Mouse (Mus musculus): Measurements from ENCODE around the gene Kcnip4. TPM values are rescaled to one million over a fixed set of nuclear protein-coding genes. Genes with fewer than 3 reads are reported as not detected.

Gene Kcnip4
- total and polyA plus RNA-seq, 2 experiments from 2014 or later: 22.6 to 30.1 TPM

- 0 out of 2 replicates have a peak, but pooled peaks cover 3% of the 10 kb centered on the region for H3K4me1 ChIP-seq (ENCODE audit: insufficient read depth, low read length)
- ATAC-seq (ENCODE audit: low FRiP score) (no peak), DNase-seq (ENCODE audit: low spot score) (no peak)
- WGBS: 93% methylated on average over 6 of the region's 6 CpGs
- no peaks in the 10 kb centered on the region for H3K9me3 ChIP-seq (ENCODE audit: low read length)
- no peak for TF ChIP-seq CTCF (IDR thresholded peaks at IDR 0.05)
- H3K4me3 ChIP-seq (ENCODE audit: low read depth, low read length): no peak overlapping the region
- H3K4me2 ChIP-seq (ENCODE audit: low read depth, low read length, poor library complexity, severe bottlenecking): no peak overlapping the region
- H3K27ac ChIP-seq (ENCODE audit: low read depth, low read length): no peak overlapping the region
- H3K9ac ChIP-seq (replicated peaks; ENCODE audit: low read length, poor library complexity, severe bottlenecking): no peak overlapping the region
- H3K36me3 ChIP-seq (ENCODE audit: insufficient read depth, low read length): no peaks in the 10 kb centered on the region
- H3K27me3 ChIP-seq (ENCODE audit: insufficient read depth, low read length): no peaks in the 10 kb centered on the region
Observed at GRCm38 (mm10) chr5:49241708-49242107, 283.0 kb downstream of the Kcnip4 start.

DNA sequence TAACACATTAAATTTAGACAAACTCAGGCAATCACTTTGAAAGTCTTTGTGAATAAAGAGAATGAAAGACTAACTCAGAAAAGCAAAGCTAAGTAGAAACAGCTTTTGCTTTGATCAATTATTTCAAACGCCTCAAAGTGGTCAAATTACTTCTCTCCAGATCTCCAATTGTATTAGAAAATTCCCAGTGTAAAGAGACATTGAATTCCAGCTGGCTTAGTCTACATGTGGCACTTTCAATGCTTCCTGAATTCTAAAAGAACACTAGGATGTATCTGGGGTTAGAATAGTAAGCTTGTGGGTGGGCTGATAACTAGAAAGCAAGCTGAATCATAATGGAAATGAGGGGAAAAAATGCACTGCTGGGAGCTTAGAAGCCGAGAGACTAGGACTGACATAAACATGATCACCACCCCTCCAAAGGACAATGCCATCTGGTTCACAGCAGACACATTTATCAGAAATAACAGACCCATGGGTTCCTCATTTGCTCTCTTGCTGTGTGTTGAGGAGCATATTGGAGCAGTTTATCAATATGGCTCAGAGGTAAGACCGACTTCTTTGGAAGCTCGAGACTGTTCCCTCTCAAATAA, 323.4 kb downstream of the Kcnip4 start:
- Histone ChIP-seq H3K4me2 (ENCODE audit: low read depth, low read length, poor library complexity, severe bottlenecking) (no peak overlapping the region), H3K27me3 (ENCODE audit: insufficient read depth, low read length) (no peaks in the 10 kb centered on the region), H3K4me3 (ENCODE audit: low read depth, low read length) (no peak overlapping the region), H3K9ac (replicated peaks; ENCODE audit: low read length, poor library complexity, severe bottlenecking) (no peak overlapping the region), H3K9me3 (ENCODE audit: low read length) (no peaks in the 10 kb centered on the region), H3K4me1 (ENCODE audit: insufficient read depth, low read length) (no peaks in the 10 kb centered on the region), H3K27ac (ENCODE audit: low read depth, low read length) (no peak overlapping the region), H3K36me3 (ENCODE audit: insufficient read depth, low read length) (no peaks in the 10 kb centered on the region)
- no peak for DNase-seq (ENCODE audit: low spot score)
- no peak for TF ChIP-seq CTCF (IDR thresholded peaks at IDR 0.05)
- WGBS: 37% methylated on average over 4 of the region's 4 CpGs
- no peak for ATAC-seq (ENCODE audit: low FRiP score)

DNA sequence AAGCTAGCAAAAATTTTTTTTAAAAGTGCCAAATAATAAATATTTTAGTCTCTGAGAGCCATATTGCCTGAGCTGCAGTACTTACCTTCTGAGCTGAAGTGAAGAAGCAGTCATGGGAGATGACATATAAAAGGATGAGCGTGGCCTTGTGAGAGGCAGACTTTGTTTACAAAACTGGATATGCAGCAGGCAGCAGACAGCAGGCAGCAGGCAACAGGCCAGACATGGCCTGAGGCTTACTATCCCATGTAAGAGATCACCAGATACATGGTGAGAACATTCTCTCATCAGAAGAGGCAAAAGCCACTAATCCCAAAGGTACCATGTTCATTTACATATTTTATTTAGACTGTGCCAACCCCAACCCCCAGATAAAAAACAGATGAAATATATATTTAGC, 336.5 kb downstream of the Kcnip4 start:
- Histone ChIP-seq H3K27me3 (ENCODE audit: insufficient read depth, low read length) (no peaks in the 10 kb centered on the region), H3K27ac (ENCODE audit: low read depth, low read length) (no peak overlapping the region), H3K4me3 (ENCODE audit: low read depth, low read length) (no peak overlapping the region), H3K4me2 (ENCODE audit: low read depth, low read length, poor library complexity, severe bottlenecking) (no peak overlapping the region), H3K9me3 (ENCODE audit: low read length) (no peaks in the 10 kb centered on the region), H3K9ac (replicated peaks; ENCODE audit: low read length, poor library complexity, severe bottlenecking) (no peak overlapping the region), H3K4me1 (ENCODE audit: insufficient read depth, low read length) (no peaks in the 10 kb centered on the region), H3K36me3 (ENCODE audit: insufficient read depth, low read length) (no peaks in the 10 kb centered on the region)
- ATAC-seq (ENCODE audit: low FRiP score): no peak
- 66% methylated on average over 1 of the region's 1 CpGs for WGBS
- no peak for DNase-seq (ENCODE audit: low spot score)
- TF ChIP-seq CTCF (IDR thresholded peaks at IDR 0.05): no peak

- WGBS: 58% methylated on average over 2 of the region's 2 CpGs
- H3K4me3 ChIP-seq (ENCODE audit: low read depth, low read length): no peak overlapping the region
- DNase-seq (ENCODE audit: low spot score) (peak; percentile 76), ATAC-seq (ENCODE audit: low FRiP score) (no peak)
- H3K4me1 ChIP-seq (ENCODE audit: insufficient read depth, low read length): no peaks in the 10 kb centered on the region
- H3K9ac ChIP-seq (replicated peaks; ENCODE audit: low read length, poor library complexity, severe bottlenecking): no peak overlapping the region
- no peak overlapping the region for H3K27ac ChIP-seq (ENCODE audit: low read depth, low read length)
- H3K27me3 ChIP-seq (ENCODE audit: insufficient read depth, low read length): no peaks in the 10 kb centered on the region
- TF ChIP-seq CTCF (IDR thresholded peaks at IDR 0.05): no peak
- no peaks in the 10 kb centered on the region for H3K9me3 ChIP-seq (ENCODE audit: low read length)
- no peak overlapping the region for H3K4me2 ChIP-seq (ENCODE audit: low read depth, low read length, poor library complexity, severe bottlenecking)
- H3K36me3 ChIP-seq (ENCODE audit: insufficient read depth, low read length): no peaks in the 10 kb centered on the region
Observed at GRCm38 (mm10) chr5:49150116-49150811, 374.4 kb downstream of the Kcnip4 start.

GRCm38 (mm10) chr5:49149684-49150083, 375.0 kb downstream of the Kcnip4 start:
- no peaks in the 10 kb centered on the region for H3K9me3 ChIP-seq (ENCODE audit: low read length)
- no peak for TF ChIP-seq CTCF (IDR thresholded peaks at IDR 0.05)
- H3K4me2 ChIP-seq (ENCODE audit: low read depth, low read length, poor library complexity, severe bottlenecking): no peak overlapping the region
- WGBS: 87% methylated on average over 2 of the region's 2 CpGs
- H3K27ac ChIP-seq (ENCODE audit: low read depth, low read length): no peak overlapping the region
- no peaks in the 10 kb centered on the region for H3K27me3 ChIP-seq (ENCODE audit: insufficient read depth, low read length)
- H3K9ac ChIP-seq (replicated peaks; ENCODE audit: low read length, poor library complexity, severe bottlenecking): no peak overlapping the region
- ATAC-seq (ENCODE audit: low FRiP score): no peak
- no peaks in the 10 kb centered on the region for H3K36me3 ChIP-seq (ENCODE audit: insufficient read depth, low read length)
- no peak for DNase-seq (ENCODE audit: low spot score)
- no peaks in the 10 kb centered on the region for H3K4me1 ChIP-seq (ENCODE audit: insufficient read depth, low read length)
- H3K4me3 ChIP-seq (ENCODE audit: low read depth, low read length): no peak overlapping the region

DNA sequence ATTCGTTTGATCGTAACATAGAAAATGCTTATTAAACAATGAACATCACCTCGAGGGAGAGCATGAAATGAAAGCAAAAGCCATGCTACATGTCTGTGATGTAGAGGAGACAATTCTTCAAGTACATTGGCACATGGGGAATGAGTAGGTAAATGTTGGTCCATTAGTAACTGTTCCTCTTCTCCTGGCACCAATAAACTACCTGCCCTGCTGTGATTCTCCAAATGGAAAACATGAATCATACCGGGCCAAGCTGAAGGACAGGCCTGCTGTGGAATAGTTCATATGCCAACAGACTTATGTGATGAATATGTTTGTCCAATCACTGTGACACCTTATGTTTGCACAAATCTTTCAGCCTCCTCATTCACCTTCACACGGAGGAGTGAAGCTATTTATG, 429.3 kb downstream of the Kcnip4 start:
- no peak overlapping the region for H3K4me2 ChIP-seq (ENCODE audit: low read depth, low read length, poor library complexity, severe bottlenecking)
- no peaks in the 10 kb centered on the region for H3K4me1 ChIP-seq (ENCODE audit: insufficient read depth, low read length)
- no peak overlapping the region for H3K9ac ChIP-seq (replicated peaks; ENCODE audit: low read length, poor library complexity, severe bottlenecking)
- ATAC-seq (ENCODE audit: low FRiP score): no peak
- no peak for TF ChIP-seq CTCF (IDR thresholded peaks at IDR 0.05)
- H3K36me3 ChIP-seq (ENCODE audit: insufficient read depth, low read length): no peaks in the 10 kb centered on the region
- no peak for DNase-seq (ENCODE audit: low spot score)
- WGBS: 62% methylated on average over 5 of the region's 5 CpGs
- H3K4me3 ChIP-seq (ENCODE audit: low read depth, low read length): no peak overlapping the region
- H3K27me3 ChIP-seq (ENCODE audit: insufficient read depth, low read length): no peaks in the 10 kb centered on the region
- H3K9me3 ChIP-seq (ENCODE audit: low read length): no peaks in the 10 kb centered on the region
- no peak overlapping the region for H3K27ac ChIP-seq (ENCODE audit: low read depth, low read length)

All from midbrain, postnatal 0 days (tissue).